Mouse (Mus musculus): ENCODE measurements at regions not wholly inside any gene's neighbourhood (a gene's known extent, or its start where the extent isn't known, plus 50 kb on each side); places are given as distances from the start of the nearest gene placed in this dataset.

DNA sequence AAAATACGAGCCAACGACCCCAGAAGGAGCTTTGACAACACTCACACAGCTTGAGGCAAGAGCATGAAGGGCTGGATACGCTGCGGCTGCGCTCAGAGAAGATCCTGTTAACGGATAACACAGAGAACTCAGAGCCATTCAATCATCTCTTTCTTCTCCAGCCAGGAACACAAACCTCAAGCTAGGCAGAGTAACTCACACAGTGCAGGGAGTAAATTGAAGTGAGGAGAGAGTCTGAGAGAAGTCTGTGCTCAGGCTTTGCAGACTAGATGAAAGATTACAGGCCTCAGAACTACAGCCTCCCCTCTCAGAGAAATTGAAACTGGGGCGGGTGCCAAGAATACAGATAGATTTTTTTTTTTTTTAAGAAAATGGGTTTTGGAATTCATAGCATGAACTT is 60.9 kb upstream of the Ndufb4 start:
- no peak for TF ChIP-seq POLR2A (IDR thresholded peaks at IDR 0.05; ENCODE audit: control insufficient read depth in 1 of 2, insufficient read depth in 1 of 2, low read depth in 1 of 2, low read length in 2 of 2, poor library complexity in 1 of 2)
- TF ChIP-seq CTCF (IDR thresholded peaks at IDR 0.05 in 2 of 3, conservative IDR thresholded peaks at IDR 0.05 in 1 of 3; ENCODE audit: control insufficient read depth in 1 of 3, insufficient read depth in 1 of 3, low read depth in 2 of 3, low read length in 3 of 3, poor library complexity in 1 of 3, severe bottlenecking in 1 of 3) = no peak
- no peak for TF ChIP-seq TAL1 (IDR thresholded peaks at IDR 0.05; ENCODE audit: low read length)
- no peak for TF ChIP-seq GATA1 (IDR thresholded peaks at IDR 0.05; ENCODE audit: low read depth, low read length)
- TF ChIP-seq GABPA (IDR thresholded peaks at IDR 0.05; ENCODE audit: low read depth, low read length) = no peak
- no peak for TF ChIP-seq EP300 (IDR thresholded peaks at IDR 0.05; ENCODE audit: low read depth in 1 of 2, low read length in 2 of 2)
- TF ChIP-seq TCF12 (IDR thresholded peaks at IDR 0.05; ENCODE audit: low read depth, low read length) = no peak
- no peak for TF ChIP-seq ZKSCAN1 (IDR thresholded peaks at IDR 0.05; ENCODE audit: low read depth, low read length)
- TF ChIP-seq MAZ (IDR thresholded peaks at IDR 0.05; ENCODE audit: low read depth, low read length) = no peak
- no peak for TF ChIP-seq CHD2 (IDR thresholded peaks at IDR 0.05; ENCODE audit: low read length)
- TF ChIP-seq POLR2AphosphoS2 (IDR thresholded peaks at IDR 0.05; ENCODE audit: low read length) = no peak
- no peak for TF ChIP-seq ETS1 (IDR thresholded peaks at IDR 0.05; ENCODE audit: low read depth, low read length)
- no peak for TF ChIP-seq ZC3H11A (IDR thresholded peaks at IDR 0.05; ENCODE audit: low read depth, low read length)
